Mouse (Mus musculus): ENCODE results near the gene Ccdc57. TPM values are rescaled to one million over a fixed set of nuclear protein-coding genes. Genes with fewer than 3 reads are reported as not detected.
"Not testable (repeated sequence)": the region's sequence is repeated elsewhere in the genome, so short reads cannot be mapped to it uniquely, and the experiment has no call there.

Gene Ccdc57
- polyA plus RNA-seq, 1 experiment from 2014 or later, result 4.8 TPM

- not testable (repeated sequence) for H3K9ac ChIP-seq; H3K9me3 ChIP-seq; H3K27ac ChIP-seq; H3K4me3 ChIP-seq; H3K4me1 ChIP-seq (replicated peaks); H3K4me2 ChIP-seq; H3K27me3 ChIP-seq; ATAC-seq (ENCODE audit: low FRiP score)
- H3K36me3 ChIP-seq, result peaks cover 39% of the 10 kb centered on the region
- 89% methylated on average over 3 of the region's 3 CpGs for WGBS
Observed at GRCm38 (mm10) chr11:120855938-120856337, 76.7 kb downstream of the Ccdc57 start.

GRCm38 (mm10) chr11:120853788-120854187 lies 78.9 kb downstream of the Ccdc57 start:
- no peak overlapping the region for H3K4me3 ChIP-seq

GRCm38 (mm10) chr11:120853158-120853557 lies 79.5 kb downstream of the Ccdc57 start:
- ATAC-seq (ENCODE audit: low FRiP score), result no peak
- Histone ChIP-seq H3K36me3 (peaks cover 11% of the 10 kb centered on the region), H3K9me3 (no peaks in the 10 kb centered on the region), H3K27me3 (no peaks in the 10 kb centered on the region), H3K4me1 (replicated peaks) (no peaks in the 10 kb centered on the region), H3K4me3 (no peak overlapping the region), H3K9ac (no peak overlapping the region), H3K27ac (no peak overlapping the region), H3K4me2 (no peak overlapping the region)
- WGBS, result 95% methylated on average over 4 of the region's 4 CpGs

More at GRCm38 (mm10) chr11:120853788-120854187, 78.9 kb downstream of the Ccdc57 start:
- no peaks in the 10 kb centered on the region for H3K4me1 ChIP-seq (replicated peaks)
- no peak overlapping the region for H3K27ac ChIP-seq
- no peaks in the 10 kb centered on the region for H3K27me3 ChIP-seq
- H3K4me2 ChIP-seq, result no peak overlapping the region
- no peak overlapping the region for H3K9ac ChIP-seq
- ATAC-seq (ENCODE audit: low FRiP score), result no peak
- peaks cover 18% of the 10 kb centered on the region for H3K36me3 ChIP-seq
- H3K9me3 ChIP-seq, result no peaks in the 10 kb centered on the region
- WGBS, result 74% methylated on average over 4 of the region's 4 CpGs

GRCm38 (mm10) chr11:120852083-120852935 lies 80.4 kb downstream of the Ccdc57 start:
- no peak overlapping the region for H3K27ac ChIP-seq
- H3K36me3 ChIP-seq, result peaks cover 3% of the 10 kb centered on the region
- no peak overlapping the region for H3K9ac ChIP-seq
- H3K4me3 ChIP-seq, result no peak overlapping the region
- no peaks in the 10 kb centered on the region for H3K4me1 ChIP-seq (replicated peaks)
- WGBS, result 68% methylated on average over 11 of the region's 11 CpGs
- no peak for ATAC-seq (ENCODE audit: low FRiP score)
- no peak overlapping the region for H3K4me2 ChIP-seq
- H3K27me3 ChIP-seq, result no peaks in the 10 kb centered on the region
- no peaks in the 10 kb centered on the region for H3K9me3 ChIP-seq

GRCm38 (mm10) chr11:120851582-120851981 lies 81.1 kb downstream of the Ccdc57 start:
- H3K4me1 ChIP-seq (replicated peaks), result no peaks in the 10 kb centered on the region
- no peak overlapping the region for H3K9ac ChIP-seq
- no peaks in the 10 kb centered on the region for H3K27me3 ChIP-seq
- H3K4me3 ChIP-seq, result no peak overlapping the region
- H3K9me3 ChIP-seq, result no peaks in the 10 kb centered on the region
- H3K36me3 ChIP-seq, result no peaks in the 10 kb centered on the region
- H3K4me2 ChIP-seq, result no peak overlapping the region
- H3K27ac ChIP-seq, result no peak overlapping the region
- WGBS, result 71% methylated on average over 2 of the region's 2 CpGs
- no peak for ATAC-seq (ENCODE audit: low FRiP score)

GRCm38 (mm10) chr11:120851132-120851531 lies 81.5 kb downstream of the Ccdc57 start:
- Histone ChIP-seq H3K36me3 (no peaks in the 10 kb centered on the region), H3K9me3 (no peaks in the 10 kb centered on the region), H3K9ac (no peak overlapping the region), H3K4me1 (replicated peaks) (no peaks in the 10 kb centered on the region), H3K4me2 (no peak overlapping the region), H3K27me3 (no peaks in the 10 kb centered on the region), H3K27ac (no peak overlapping the region), H3K4me3 (no peak overlapping the region)
- no peak for ATAC-seq (ENCODE audit: low FRiP score)
- 70% methylated on average over 1 of the region's 1 CpGs for WGBS

GRCm38 (mm10) chr11:120850331-120851030 lies 82.2 kb downstream of the Ccdc57 start:
- H3K4me1 ChIP-seq (replicated peaks), result no peaks in the 10 kb centered on the region
- WGBS, result 78% methylated on average over 2 of the region's 2 CpGs
- H3K9me3 ChIP-seq, result no peaks in the 10 kb centered on the region
- no peaks in the 10 kb centered on the region for H3K27me3 ChIP-seq
- no peak overlapping the region for H3K4me2 ChIP-seq
- H3K36me3 ChIP-seq, result no peaks in the 10 kb centered on the region
- no peak overlapping the region for H3K4me3 ChIP-seq
- H3K9ac ChIP-seq, result no peak overlapping the region
- ATAC-seq (ENCODE audit: low FRiP score), result no peak
- H3K27ac ChIP-seq, result no peak overlapping the region

GRCm38 (mm10) chr11:120846725-120847475 lies 85.8 kb downstream of the Ccdc57 start:
- no peak for ATAC-seq (ENCODE audit: low FRiP score)
- Histone ChIP-seq H3K27ac (no peak overlapping the region), H3K9ac (no peak overlapping the region), H3K27me3 (no peaks in the 10 kb centered on the region), H3K36me3 (no peaks in the 10 kb centered on the region), H3K4me2 (no peak overlapping the region), H3K4me3 (no peak overlapping the region), H3K9me3 (no peaks in the 10 kb centered on the region), H3K4me1 (replicated peaks) (no peaks in the 10 kb centered on the region)
- WGBS, result 90% methylated on average over 9 of the region's 9 CpGs

- no peak overlapping the region for H3K27ac ChIP-seq
- 92% methylated on average over 4 of the region's 4 CpGs for WGBS
- H3K4me1 ChIP-seq (replicated peaks), result no peaks in the 10 kb centered on the region
- no peak overlapping the region for H3K4me2 ChIP-seq
- H3K9me3 ChIP-seq, result no peaks in the 10 kb centered on the region
- ATAC-seq (ENCODE audit: low FRiP score), result no peak
- H3K9ac ChIP-seq, result no peak overlapping the region
- no peaks in the 10 kb centered on the region for H3K36me3 ChIP-seq
- H3K4me3 ChIP-seq, result no peak overlapping the region
- no peaks in the 10 kb centered on the region for H3K27me3 ChIP-seq
Observed at GRCm38 (mm10) chr11:120844329-120844728, 88.3 kb downstream of the Ccdc57 start.

- Histone ChIP-seq H3K4me2 (no peak overlapping the region), H3K9ac (peak overlapping the region; percentile 35; the same call in 1 of the 2 replicates)
- WGBS, result 49% methylated on average over 8 of the region's 8 CpGs
Observed at GRCm38 (mm10) chr11:120833555-120834280, 99.0 kb downstream of the Ccdc57 start.

GRCm38 (mm10) chr11:120832962-120833361 lies 99.7 kb downstream of the Ccdc57 start:
- H3K9ac ChIP-seq; H3K4me3 ChIP-seq; H3K9me3 ChIP-seq; H3K36me3 ChIP-seq; H3K4me2 ChIP-seq; ATAC-seq (ENCODE audit: low FRiP score); H3K27me3 ChIP-seq: not testable (repeated sequence)
- H3K4me1 ChIP-seq (replicated peaks), result peaks cover 13% of the 10 kb centered on the region
- peak overlapping the region; percentile 66; the same call in 1 of the 2 replicates for H3K27ac ChIP-seq
- WGBS, result 92% methylated on average over 5 of the region's 5 CpGs

More at GRCm38 (mm10) chr11:120833555-120834280, 99.0 kb downstream of the Ccdc57 start:
- peak; percentile 76 for ATAC-seq (ENCODE audit: low FRiP score)
- H3K36me3 ChIP-seq, result no peaks in the 10 kb centered on the region
- H3K27me3 ChIP-seq, result no peaks in the 10 kb centered on the region
- H3K4me1 ChIP-seq (replicated peaks), result peaks cover 13% of the 10 kb centered on the region
- H3K27ac ChIP-seq, result peak overlapping the region; percentile 66
- H3K9me3 ChIP-seq, result no peaks in the 10 kb centered on the region
- no peak overlapping the region for H3K4me3 ChIP-seq

Data from hindbrain, embryonic 13.5 days (tissue).